Mouse (Mus musculus) ovary, postnatal 10 days (tissue): ENCODE data around the gene Uxs1.

Source experiments
- DNase-seq: peaks from one replicate; pipeline ENCODE4 v3.0.0; 2022; ENCODE audit warnings: low spot score

Gene Uxs1

DNA sequence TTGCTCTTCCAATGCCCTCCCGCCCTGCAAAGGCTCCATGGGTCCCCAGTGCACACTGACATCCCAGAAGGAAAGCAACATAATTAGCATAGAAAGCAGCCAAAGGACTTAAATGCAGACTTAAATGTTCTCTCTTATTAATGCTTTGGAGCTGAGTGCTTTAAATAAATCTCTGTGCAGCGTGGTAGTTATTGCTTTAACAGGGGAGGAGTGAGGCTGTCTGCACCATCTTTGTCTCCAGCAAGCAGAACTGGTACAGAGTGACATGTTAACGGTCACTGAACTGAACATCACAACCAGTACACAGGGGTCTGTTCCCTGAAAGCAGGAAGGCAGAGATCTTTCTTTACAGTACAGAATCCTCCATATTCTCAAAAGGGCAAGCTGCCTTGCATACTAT is 29.6 kb downstream of the Uxs1 start:
- no peak for DNase-seq

DNA sequence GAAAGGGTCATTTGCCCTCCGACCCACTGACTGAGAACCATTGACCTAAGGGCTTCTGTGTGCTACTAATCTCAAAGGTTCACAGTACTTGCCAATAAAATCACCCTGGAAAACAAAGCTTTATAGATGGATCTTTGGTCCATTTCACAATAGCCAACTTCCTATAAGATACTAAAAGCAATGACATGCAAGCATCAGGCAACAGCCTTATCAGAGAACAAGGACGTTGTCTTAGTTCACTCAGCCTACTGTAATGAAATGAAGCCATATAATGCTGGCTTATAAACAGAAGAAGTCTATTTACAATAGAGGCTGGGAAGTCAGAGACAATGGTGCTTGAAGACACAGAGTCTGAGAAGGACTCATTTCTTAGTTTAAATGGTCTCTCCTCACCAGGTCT is 37.8 kb downstream of the Uxs1 start:
- no peak for DNase-seq

DNA sequence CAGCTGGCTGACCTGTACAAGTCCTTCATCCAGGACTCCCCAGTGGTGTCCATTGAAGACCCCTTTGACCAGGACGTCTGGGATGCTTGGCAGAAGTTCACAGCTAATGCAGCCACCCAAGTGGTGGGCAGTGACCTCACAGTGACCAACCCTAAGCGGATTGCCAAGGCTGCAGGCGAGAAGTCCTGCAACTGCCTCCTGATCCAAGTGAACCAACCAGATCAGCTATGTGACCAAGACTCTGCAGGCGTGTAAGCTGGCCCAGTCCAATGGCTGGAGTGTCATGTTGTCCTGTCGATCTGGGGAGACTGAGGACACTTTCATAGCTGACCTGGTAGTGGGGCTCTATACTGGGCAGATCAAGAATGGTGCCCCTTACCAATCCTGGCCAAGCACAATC is 40.9 kb downstream of the Uxs1 start:
- no peak for DNase-seq

DNA sequence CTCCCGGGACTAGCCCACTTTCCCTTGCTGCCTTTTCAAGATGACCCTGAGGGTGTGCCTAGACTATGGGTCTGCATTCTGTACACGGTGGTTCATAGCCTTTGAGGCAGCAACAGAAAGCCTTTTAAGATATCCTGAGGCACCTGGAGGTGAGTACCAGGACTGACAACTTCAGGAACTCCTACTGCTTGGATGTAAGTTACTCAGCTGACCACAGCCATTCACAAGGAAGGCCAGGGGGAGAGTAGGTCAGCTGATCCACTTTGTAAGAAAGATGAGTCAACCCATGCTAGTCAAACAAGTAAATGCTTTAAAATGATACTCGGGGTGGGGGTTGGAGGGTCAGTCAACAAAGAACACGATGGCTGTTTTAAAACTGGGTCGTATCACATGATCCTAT is 42.3 kb downstream of the Uxs1 start:
- DNase-seq: no peak

DNA sequence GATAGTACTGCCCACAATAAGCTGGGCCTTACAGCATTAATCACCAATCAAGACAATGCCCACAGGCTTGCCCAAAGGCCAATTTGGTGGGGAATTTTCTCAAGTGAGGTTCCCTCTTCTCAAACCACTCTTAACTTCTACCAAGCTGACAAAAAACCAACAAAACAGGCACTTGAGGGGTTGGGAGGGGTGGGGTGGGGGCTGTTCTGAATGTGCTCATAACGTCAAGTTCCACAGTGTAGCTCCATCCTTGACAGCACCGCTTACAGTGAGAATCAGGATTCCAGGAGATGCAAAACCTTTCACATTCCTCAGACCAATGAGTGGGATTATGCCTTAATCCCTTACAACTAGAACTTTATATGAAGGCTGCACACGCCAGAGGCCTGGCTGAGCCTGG is 44.4 kb downstream of the Uxs1 start:
- DNase-seq: no peak

DNA sequence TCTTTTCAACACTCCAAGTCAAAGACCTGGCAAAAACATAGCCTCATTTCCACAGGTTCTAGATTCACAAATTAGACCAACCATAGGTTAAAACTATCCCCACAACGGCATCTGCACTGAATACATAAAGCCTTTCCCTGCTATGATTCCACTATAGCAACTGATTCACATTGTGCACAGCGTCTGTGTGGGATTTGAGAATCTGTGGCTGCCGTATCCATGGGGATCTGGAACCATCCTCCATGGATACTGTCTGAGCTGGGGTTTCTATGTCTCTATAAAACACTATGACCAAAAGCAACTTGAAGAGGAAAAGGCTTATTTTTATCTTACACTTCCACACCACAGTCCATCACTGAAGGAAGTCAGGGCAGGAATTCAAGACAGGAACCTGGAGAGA is 44.9 kb downstream of the Uxs1 start:
- DNase-seq: no peak

DNA sequence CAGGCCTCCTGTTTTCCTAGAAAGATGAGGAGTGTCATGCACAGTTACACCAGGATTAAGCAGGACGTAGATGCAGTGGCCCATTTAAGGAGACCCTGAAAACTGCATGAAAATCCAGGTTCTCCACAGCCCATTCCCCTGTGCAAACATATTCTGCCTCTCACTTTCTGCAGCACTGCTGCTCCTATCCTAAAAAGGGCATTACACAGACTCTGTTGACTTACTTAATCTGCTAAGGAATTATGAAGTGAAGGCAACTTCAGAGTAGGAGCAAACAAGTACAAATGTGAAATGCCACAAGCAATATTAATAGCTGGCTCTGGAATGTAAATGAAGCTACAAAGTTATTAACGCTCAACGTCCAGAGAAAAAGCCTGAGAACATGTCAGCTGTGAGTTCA is 45.9 kb downstream of the Uxs1 start:
- no peak for DNase-seq

DNA sequence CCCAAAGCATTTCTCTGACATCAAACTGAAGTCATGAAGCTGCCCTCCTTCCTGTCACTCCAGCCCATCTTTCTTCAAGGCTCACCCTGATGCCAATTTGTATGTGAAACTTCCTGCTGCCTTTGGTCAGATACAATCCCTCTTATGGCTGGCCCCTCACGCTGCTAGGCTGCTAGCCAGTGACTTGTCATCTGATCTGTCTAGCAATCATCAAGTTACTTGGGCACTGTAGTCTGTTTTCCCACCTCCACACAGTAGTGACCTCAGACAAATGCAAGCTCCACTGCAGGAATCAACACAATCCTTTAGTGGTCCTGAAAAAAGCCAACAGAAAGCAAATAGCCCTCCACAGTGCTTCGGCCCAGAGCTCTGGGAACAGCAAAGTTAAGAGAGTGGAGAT is 46.4 kb downstream of the Uxs1 start:
- DNase-seq: no peak

DNA sequence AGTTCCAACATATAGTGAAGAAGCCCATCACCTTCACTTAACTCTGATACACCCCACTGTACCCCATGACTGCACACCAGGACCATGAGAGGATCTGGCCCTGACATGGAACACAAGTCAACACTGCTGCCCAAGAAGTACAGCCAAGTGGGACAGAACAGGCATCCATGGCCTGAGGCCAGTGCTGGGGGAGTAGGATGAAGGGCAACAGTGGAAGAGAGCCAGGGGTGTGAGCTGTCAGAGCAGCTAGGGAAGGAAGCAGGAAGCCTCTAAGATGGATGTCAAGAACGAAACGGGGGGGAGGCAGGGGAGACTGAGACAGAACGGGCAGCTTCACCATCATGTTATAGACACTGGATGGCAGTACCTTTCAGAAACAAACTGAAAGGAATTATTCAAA is 51.5 kb downstream of the Uxs1 start:
- no peak for DNase-seq

DNA sequence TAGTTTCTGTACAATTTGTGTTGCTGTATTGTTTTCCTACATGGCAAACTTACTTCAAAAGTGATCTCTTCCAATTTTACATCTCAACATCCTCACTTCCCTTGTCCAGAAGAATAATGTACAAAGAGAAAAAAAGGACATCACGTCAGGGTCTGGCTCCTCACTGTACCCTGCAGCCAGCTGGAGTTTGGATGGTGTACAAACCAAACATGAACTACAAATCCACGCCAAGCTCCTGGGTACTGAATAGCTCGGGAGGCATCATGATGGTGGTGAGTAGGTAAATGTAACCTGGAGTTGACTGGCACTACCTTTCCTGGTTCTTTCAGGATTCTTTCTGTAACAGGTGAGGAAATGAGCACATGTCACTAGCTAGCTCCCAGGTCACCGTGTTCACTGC is 53.5 kb downstream of the Uxs1 start:
- no peak for DNase-seq

DNA sequence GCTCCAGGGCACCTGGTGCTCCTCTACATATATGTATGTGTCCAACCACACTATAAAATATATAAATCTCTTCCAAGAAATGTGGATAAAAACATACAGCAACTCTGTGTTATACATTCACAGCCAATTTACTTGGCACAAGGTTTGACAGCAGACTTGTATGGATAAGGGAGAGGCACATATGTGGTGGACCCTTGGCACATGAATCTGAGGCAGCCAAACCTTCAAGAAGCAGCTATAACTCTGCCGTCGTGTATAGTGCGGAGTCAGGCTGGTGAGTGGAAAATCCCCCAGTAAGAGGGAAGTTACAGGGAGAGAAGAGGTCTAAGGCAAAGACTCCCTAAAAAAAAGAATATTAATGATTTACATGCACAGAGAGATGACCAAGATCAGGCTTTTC is 54.9 kb downstream of the Uxs1 start:
- DNase-seq: no peak

DNA sequence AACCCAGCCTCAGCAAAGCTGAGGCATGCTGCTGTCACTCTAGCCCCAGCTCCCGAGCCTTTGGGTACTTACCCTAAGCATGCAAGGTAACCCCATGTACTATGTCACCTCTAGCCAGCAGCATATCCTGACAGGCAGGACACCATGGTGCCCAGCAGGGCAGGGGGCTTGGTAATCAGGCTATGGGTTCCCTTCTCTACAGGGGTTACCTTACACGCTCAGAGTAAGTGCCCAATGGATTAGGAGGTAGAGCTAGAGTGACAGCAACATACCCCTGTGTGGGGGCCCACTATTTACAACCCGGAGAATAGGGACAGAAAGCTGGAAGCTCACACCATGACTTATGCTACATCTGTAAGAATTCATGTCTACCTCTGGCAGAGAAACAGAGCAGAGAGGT is 57.6 kb downstream of the Uxs1 start:
- DNase-seq: no peak

DNA sequence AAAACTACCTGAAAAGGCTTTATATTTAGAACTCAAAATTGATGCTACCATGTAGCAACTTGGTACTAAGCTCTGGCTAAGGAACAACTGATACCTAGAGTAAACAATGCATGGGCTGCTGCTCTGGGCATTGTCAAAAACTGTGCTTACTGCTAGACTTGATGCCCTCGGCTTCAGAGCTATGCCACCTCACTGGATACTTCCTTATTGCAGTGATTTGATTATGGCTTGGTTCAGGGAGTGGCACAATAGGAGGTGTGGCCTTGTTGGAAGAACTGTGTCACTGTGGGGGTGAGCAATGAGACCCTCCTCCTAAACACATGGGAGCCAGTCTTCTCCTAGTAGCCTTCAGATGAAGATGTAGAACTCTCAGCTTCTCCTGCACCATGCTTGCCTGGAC is 58.3 kb downstream of the Uxs1 start:
- DNase-seq: no peak

DNA sequence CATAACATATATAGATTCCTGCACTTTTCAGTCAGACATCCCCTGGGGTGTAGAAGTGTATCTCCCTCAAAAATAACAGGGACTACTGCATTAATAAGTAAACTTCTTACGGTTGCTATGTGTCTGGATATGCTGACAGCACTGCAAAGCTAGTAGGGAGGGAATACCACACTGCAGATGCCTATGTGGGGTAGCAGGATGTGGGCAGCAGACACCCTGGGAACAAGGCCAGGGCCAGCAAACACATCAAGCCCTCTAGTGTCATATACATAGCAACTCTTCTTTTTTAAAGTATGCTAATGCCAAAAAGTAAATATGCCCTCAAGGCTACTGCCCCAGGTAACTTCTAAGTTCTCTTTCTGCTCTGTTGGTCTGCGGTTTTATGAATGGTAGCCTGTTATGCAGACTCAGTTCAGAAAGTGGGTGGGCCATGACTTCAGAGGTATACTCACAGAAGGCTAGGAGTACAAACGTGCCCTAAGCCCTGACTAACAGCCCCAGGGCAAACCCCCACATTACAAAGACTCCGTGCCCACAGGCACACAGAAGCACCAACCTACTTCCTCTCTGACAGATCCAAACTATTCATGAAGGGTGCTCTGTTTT is 59.1 kb downstream of the Uxs1 start:
- no peak for DNase-seq

DNA sequence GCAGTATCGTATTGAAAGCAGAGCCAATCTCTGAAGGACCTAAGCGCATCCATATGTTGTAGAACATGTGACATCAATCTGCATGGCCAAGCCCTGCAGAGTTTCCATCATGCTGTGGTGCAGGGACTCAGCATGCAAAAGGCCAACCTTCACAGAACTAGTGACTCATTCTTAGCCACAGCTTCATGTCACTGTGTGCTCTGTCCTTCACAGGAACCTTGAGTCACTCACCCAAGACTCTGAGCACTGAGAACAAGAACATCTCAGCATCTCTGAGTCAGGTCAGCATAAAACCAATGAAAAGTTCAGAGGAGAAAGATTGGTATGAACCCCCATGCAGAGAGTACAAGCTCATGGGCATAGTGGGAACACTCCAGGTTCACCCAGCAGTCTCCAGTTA is 61.3 kb downstream of the Uxs1 start:
- no peak for DNase-seq

DNA sequence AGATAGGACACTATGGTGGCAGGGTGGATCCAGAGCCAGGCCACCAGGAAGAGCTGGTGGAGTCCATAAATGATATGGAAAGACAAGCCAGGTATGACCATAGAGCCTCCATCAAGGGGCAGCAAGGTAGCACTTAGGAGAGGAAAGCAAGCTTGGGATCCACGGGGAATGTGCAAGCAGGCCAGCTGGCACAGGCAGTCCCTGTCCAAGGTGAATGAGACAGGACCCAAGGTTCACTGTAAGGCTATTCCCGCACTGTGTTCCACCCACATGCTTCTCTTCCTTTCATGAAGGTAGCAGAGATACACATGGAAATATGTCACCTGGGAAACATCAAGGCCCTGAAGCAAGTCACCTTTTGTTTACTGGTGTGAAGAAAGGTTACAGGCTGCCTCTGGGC is 63.1 kb downstream of the Uxs1 start:
- DNase-seq: no peak

DNA sequence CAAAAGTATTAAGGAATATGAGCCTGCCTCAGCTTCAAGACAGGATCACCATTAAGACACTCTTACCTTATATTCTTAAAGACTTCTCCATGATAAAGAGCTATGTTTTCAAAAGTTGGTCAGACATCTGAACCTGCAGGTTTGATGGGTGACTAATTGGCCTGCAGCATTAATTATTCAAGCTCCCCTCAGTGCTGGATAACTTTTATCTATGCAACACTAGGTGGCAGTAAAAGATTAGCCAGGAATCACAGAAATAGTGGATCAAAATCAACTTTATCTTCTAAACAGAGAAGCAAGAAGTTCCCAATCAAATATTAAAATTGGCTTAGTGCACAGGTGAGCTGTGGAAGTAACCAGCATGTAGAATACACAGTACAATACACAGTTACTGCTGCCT is 67.5 kb downstream of the Uxs1 start:
- DNase-seq: no peak

DNA sequence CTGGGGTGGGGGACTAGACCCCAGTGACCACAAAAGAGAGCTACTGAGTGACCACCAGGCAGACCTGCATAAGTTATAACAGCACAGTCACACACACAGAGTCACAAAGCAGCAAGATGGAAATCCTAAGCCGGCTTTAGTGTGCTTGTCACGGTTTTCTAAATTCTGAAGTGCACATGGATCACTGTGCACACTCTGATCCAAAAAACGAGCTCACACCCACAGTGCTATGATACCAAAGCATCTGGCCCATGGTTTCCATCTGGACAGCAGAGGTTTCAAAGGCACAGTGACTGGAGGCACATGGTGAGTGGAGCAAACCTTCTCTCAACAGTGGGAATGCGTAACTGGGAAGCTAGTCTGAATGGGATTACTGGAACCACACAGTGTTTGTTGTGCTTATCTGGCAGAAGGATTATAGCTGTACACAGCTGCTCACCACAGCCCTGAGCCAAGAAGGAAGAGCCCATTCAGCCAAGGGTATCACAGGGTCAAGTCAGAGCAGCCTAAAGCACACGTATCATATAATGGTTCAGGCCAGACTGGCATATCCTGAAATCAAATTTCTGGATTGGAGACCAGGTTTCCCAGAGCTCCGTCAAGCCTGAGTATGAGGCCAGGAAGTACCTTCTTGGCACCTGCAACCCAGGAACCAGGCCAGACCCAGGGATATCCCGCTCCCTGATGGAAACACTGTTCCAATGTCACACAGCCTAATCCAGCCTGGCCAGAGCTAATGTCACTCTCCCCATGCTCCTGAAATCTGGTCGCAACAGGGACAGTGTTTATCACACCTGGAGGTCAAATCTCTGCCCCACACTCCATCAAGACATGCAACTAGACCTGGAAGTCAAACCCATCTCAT is 72.9 kb downstream of the Uxs1 start:
- DNase-seq: no peak

DNA sequence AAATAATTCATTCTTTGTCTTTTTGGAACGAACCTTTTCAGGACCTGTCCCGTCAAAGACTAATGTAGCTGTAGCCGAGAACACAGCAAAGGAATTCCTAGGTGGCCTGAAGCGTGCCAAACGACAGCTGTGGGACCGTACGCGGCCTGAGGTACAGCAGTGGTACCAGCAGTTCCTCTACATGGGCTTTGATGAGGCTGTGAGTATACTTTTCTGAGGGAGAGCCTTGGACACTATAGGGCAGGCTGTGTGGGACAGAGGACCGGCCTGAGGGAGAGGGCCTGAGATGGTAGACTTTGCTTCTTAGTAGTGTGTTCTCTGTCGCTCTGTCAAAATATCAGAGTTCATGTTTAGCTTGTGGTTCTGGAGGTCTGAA is 89.1 kb downstream of the Uxs1 start:
- DNase-seq: no peak

DNA sequence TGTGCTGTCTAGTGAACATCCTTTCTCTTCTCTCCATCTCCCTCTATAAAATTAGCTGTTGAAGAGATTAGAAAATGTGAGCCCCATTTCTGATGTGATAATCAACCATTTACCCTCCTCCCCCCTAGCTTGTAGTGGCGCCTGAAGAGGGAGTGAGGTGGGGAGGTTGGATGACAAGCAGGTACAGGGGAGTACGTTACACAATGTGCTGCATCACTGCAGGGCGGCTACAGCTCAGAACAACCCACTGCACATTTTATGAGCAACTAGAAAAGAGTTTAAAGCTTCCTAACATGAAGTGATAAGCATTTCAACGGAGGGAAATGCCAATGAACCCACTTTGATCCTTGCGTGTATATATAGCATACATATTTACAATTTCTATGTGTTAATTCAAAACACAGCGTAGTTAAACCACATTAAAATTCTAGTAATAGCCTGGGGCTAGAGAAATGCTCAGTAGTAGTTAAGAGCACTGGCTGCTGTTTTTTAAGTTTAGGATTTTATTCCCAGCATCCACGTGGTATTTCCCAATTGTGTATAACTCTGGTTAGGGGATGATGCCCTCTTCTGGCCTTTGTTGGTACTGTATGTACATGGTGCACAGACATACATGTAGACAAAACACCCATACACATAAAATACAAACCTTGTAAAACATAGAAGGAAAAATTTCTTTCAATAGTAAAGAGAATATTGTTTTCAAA is 89.6 kb downstream of the Uxs1 start:
- DNase-seq: peak; percentile 30

DNA sequence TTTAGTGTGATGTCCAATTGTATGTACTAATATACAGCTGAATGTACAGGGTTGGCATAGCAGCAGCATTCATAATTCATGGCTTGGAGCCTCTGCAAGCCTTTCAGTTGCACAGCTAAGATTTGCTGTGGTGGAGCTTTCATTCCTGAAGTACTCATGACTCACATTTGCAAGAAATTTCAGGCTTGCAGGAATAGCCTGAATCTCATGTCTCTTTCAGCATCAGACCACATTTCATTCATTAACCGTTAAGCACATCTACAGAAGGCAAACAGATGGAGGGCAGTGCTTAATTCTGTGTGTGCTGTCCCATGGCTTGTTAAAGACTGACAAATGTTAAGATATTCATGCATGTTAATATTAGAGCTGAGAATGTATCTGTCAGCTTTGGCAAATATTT is 94.9 kb downstream of the Uxs1 start:
- DNase-seq: no peak

DNA sequence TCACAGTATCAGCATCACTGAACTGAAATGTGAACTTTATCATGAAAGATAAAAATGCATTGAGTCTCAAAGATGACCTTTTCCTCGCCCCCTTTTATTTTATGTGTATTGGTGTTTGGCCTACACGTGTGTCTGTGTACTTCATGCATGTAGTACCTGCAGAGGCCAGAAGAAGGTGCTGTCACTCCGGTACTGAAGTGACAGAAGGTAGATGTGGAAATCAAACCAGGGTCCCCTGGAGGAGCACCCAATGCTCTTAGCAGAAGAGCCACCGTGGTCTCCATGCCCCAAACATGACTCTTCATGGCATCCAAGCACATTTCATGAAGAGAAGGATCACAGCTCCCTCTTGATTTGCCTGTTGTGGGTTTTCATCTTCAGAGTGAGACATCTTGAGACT is 95.5 kb downstream of the Uxs1 start:
- no peak for DNase-seq

DNA sequence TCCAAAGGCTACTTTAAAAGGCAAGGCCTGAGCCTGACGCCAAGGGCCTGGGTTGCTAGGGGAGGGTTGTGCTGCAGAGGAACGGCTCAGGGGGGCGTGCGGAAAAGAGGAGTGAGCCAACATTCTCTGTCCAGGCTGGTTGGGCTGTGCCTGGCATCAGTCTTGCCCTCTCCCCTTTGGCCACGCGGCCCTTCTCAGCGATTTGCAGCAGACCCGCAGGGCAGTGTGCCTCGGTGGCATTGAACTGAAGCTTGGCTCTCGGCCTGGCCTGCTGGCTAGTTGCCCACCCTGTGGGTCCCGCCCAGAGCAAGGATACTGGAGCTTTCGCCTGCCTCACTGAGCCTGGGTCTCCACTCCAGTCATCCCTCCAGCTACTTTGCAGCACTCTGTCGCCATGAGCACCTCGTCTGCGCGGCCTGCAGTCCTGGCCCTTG is 97.1 kb downstream of the Uxs1 start, which contains the start of gene 1500015O10Rik:
TSS of gene 1500015O10Rik (plus strand) at position 112 of the 434 bp plus-strand sequence.
- DNase-seq: peak; percentile 61
